Mouse (Mus musculus) G1E (cell line): Measurements from ENCODE around the gene Gpx4.

ENCODE experiments used
- CTCF ChIP-seq: IDR thresholded peaks from 2 replicates; pipeline ENCODE4 v1.5.1; 2012; ENCODE audit warnings: low read depth, low read length, inconsistent platforms, mixed read lengths
- GATA1 ChIP-seq: IDR thresholded peaks from 2 replicates; pipeline ENCODE4 v1.6.1; 2012; ENCODE audit warnings: borderline replicate concordance, low read length, inconsistent platforms, mixed read lengths
- TAL1 ChIP-seq: conservative IDR thresholded peaks from 2 replicates; pipeline ENCODE4 v1.6.1; 2012; ENCODE audit warnings: low read depth, low read length, inconsistent platforms, mixed read lengths

DNA sequence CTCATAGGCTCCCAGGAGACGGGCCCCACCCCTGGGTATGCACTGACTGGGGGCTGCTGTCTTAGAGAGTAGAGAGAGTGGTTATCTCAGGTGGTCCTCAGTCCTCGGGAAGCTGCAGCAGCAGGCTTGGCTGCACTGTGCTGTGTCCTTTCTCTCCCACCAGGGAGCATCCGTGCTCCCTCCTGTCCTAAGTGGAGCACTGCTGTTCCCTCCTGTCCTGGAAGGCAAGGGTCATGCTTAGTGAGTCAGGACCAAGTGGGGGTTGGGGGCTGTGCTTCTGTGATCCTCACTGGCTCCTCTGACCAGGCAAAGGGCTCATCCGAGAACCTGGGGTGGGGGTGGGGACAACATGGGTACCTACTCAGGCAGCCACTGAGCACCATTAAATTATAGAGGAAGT lies 42.2 kb downstream of the Gpx4 start:
- TF ChIP-seq GATA1 (no peak), CTCF (no peak), TAL1 (no peak)
